ENCODE assay signal across 1 mouse cellular context in the genomic region with DNA sequence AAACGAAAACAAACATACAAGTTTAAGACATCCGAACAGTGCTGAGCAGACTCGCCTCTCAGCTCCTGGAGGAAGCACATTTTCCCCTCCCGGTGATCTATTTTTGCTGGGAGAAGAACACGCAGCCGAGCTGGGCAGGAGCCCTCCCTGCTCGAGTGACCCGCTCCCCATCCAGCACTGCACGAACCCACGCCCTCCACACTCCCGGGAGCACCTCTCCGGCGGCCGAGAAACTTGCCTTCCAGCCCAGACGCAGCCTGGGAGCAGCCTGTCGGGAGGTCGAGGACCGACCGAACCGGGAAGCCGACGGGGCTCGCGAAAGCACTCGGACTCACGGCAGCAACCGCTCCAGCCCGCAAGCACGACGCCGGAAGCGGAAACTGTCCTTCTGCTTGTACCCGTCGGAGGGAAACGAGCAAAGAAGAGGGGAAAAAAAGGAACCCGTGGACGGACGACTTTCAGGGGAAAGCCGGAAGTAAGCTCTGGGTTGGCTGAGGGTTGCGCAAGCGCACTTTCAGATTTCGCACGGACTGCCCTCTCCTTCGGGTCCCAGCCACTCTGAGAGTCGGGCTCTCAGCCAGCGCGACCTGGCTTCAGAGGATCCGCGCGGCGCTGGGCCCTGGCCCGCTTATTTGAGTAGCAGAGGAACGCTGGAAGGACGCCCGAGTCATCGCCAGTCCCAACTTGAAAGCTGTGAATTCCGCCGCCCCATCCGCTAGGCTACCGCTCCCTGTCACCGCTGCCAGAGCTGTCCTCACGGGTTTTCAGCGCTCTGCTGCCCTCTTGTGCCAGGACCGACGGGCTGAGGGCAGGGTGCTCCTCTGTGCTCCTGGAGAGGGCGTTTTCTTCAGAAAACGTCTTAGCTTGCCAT.
TF ChIP-seq lines count a peak whose summit lies in the region.

Bms1 (minus strand) TSS at position 425 of the 871 bp plus-strand sequence.

TF ChIP-seq in MEL, 35 proteins besides CTCF, POLR2A, EP300 and RAD21 (continued from another document):
- peak; percentile 55 for TF ChIP-seq ETS1 (IDR thresholded peaks at IDR 0.05; ENCODE audit: low read depth, low read length)
- peak; percentile 95 for TF ChIP-seq ELF1 (IDR thresholded peaks at IDR 0.05; ENCODE audit: low read depth, low read length)
- no peak; the same call in 1 of the 2 replicates for TF ChIP-seq JUND (IDR thresholded peaks at IDR 0.05; ENCODE audit: low read depth, low read length)
- TF ChIP-seq CHD1 (IDR thresholded peaks at IDR 0.05; ENCODE audit: low read depth, low read length) = no peak
- peak; percentile 46; the same call in 1 of the 2 replicates for TF ChIP-seq ZC3H11A (IDR thresholded peaks at IDR 0.05; ENCODE audit: low read depth, low read length)
- no peak for TF ChIP-seq TAL1 (IDR thresholded peaks at IDR 0.05; ENCODE audit: low read length)
- TF ChIP-seq MAFK (IDR thresholded peaks at IDR 0.05; ENCODE audit: borderline replicate concordance, low read depth, low read length) = no peak
- peak; percentile 32; the same call in 1 of the 2 replicates for TF ChIP-seq USF1 (IDR thresholded peaks at IDR 0.05; ENCODE audit: low read depth, low read length)
- TF ChIP-seq NRF1 (IDR thresholded peaks at IDR 0.05; ENCODE audit: insufficient read depth, low read depth, low read length, poor library complexity, severe bottlenecking) = peak; percentile 81
- peak; percentile 76 for TF ChIP-seq TCF12 (IDR thresholded peaks at IDR 0.05; ENCODE audit: low read depth, low read length)
- TF ChIP-seq ZMIZ1 (IDR thresholded peaks at IDR 0.05; ENCODE audit: low read depth, low read length) = peak; percentile 73
- peak; percentile 92 for TF ChIP-seq HCFC1 (IDR thresholded peaks at IDR 0.05; ENCODE audit: low read depth, low read length)
- TF ChIP-seq MEF2A (IDR thresholded peaks at IDR 0.05; ENCODE audit: extremely low read depth, insufficient replicate concordance, low read depth, low read length, poor library complexity, severe bottlenecking) = peak; percentile 49; the same call in 1 of the 2 replicates
- peak; percentile 98 for TF ChIP-seq NELFE (IDR thresholded peaks at IDR 0.05; ENCODE audit: low read depth, low read length)
- TF ChIP-seq GABPA (IDR thresholded peaks at IDR 0.05; ENCODE audit: low read depth, low read length) = no peak
